Mouse (Mus musculus) gastrocnemius, postnatal 4 days (tissue): ENCODE results near the gene Cpn1. TPM values are rescaled to one million over a fixed set of nuclear protein-coding genes. Genes with fewer than 3 reads are reported as not detected.

Source experiments
- DNase-seq, 2 experiments: peaks; one replicate each; pipeline ENCODE4 v3.0.0; 2021 to 2022; ENCODE audit warnings: low spot score in 2 of 2, mixed read lengths in 2 of 2
- long read RNA-seq, 2 experiments: library from polyadenylated mRNA; stranded (forward); transcript quantifications; one replicate each; pipeline ENCODE4 v2.0.0; 2021
- total RNA-seq, 2 experiments: library from RNA; stranded (reverse); gene quantifications; 2 replicates each; pipeline ENCODE4 v1.2.3; 2021

Gene Cpn1
- under 1 TPM in 1 of 2 experiments, not detected in 1; 0.39 TPM for total RNA-seq
- long read RNA-seq, experiment 1, result 0 reads
- long read RNA-seq, experiment 2, result 0 reads

- DNase-seq, result no peak
Measured at GRCm38 (mm10) chr19:43986069-43986794, at the start of gene Cpn1. Cpn1 (minus strand) TSS chr19:43986556.

- no peak for DNase-seq
Measured at GRCm38 (mm10) chr19:44033396-44033795, 47.0 kb upstream of the Cpn1 start.

GRCm38 (mm10) chr19:44032046-44032744 lies 45.8 kb upstream of the Cpn1 start:
- no peak for DNase-seq

DNA sequence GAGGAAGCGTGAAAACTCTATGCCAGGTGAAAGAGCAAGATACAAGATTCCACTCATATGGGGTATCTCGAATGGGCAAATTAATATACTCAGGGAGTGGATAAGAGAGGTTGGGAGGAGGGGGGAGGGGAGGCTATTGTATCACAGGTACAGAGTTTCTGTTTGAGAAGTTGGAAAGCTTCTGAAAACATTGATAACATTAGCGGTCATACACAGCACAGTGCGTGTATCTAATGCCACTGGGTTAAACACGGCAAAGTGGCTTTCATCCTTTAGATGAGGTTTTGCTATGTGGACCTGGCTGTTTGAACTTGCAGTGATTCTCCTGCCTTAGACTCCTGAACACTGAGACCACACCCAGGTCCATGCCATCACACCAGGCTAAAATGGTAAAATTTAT lies 43.7 kb upstream of the Cpn1 start:
- DNase-seq, result no peak

DNA sequence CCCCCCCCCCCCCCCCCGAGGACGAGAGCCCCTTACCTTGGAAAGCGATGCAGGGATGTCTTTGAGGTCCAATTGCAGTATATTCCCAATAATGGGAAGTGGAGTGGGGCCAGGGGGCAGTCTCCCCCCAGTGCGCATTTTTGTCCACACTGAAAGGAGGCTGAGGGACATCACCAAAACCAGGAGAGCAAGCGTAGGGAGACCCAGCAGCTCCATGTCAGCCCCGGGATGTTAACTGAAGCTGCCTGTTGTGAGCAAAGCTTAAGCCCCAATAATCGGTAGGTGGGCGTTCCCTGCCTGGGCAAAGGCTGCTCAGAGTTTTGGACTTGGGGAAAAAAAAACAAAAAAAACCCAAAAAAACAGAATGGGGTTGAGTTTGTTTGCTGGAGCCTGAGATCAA lies 42.6 kb upstream of the Cpn1 start, which contains the start of gene Cyp2c23:
Gene Cyp2c23 (minus strand): TSS at position 237 of the 400 bp plus-strand sequence.
- DNase-seq, result no peak

DNA sequence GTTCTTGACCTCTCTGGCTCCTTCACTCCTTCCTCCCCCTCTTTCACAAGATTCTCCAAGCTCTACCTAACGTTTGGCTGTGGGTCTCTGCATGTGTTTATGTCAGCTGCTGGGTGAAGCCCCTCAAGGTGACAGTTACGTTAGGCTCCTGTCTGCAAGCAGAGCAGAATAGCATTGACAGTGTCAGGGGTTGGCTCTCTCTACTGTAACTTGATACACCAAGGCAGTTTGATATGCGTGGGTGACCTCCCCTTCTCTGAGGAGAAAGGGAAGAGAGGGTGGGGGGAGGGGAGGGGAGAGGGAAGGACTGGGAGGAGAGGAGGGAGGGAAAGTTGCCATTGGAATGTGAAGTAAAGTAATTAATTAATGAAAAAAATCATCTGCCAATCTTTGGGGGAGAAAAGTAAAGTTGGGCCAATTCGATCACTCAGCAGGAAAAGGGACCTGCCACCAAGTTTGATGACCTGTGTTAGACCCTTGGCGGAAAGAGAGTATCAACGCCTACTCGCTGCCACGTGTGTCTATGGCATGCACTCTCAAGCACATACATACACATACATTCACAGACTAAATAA lies 40.7 kb upstream of the Cpn1 start:
- no peak for DNase-seq

GRCm38 (mm10) chr19:44024921-44025585 lies 38.7 kb upstream of the Cpn1 start:
- DNase-seq, result no peak

DNA sequence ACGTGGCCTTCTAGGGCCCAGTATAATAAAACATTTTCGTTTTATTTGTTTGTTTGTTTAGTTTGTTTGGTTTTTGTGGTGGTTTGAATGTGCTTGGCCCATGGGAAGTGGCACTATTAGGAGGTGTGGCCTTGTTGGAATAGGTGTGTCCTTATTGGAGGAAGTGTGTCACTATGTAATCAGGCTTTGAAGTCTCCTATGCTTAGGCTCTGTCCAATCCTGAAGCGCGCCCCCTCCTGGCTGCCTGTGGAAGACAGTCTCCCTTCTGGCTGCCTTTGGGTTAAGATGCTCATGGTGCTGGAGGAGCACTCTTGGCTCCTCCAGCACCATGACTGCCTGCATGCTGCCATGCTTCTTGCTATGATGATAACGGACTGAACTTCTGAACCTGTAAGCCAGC lies 36.7 kb upstream of the Cpn1 start:
- no peak for DNase-seq

- peak in 1 of 2 experiments; percentile 23 for DNase-seq
Measured at GRCm38 (mm10) chr19:44021502-44021901, 35.1 kb upstream of the Cpn1 start.

GRCm38 (mm10) chr19:44019739-44020138 lies 33.4 kb upstream of the Cpn1 start:
- no peak for DNase-seq

GRCm38 (mm10) chr19:44013862-44014261 lies 27.5 kb upstream of the Cpn1 start:
- DNase-seq, result no peak

GRCm38 (mm10) chr19:44008784-44009183 lies 22.4 kb upstream of the Cpn1 start:
- DNase-seq, result no peak

GRCm38 (mm10) chr19:44007186-44007585 lies 20.8 kb upstream of the Cpn1 start:
- no peak for DNase-seq

- no peak for DNase-seq
Measured at GRCm38 (mm10) chr19:44005025-44005424, 18.7 kb upstream of the Cpn1 start.

GRCm38 (mm10) chr19:44004261-44004660 lies 17.9 kb upstream of the Cpn1 start:
- DNase-seq, result no peak

- no peak for DNase-seq
Measured at GRCm38 (mm10) chr19:44000720-44001119, 14.4 kb upstream of the Cpn1 start.

- no peak for DNase-seq
Measured at GRCm38 (mm10) chr19:44000061-44000460, 13.7 kb upstream of the Cpn1 start.

DNA sequence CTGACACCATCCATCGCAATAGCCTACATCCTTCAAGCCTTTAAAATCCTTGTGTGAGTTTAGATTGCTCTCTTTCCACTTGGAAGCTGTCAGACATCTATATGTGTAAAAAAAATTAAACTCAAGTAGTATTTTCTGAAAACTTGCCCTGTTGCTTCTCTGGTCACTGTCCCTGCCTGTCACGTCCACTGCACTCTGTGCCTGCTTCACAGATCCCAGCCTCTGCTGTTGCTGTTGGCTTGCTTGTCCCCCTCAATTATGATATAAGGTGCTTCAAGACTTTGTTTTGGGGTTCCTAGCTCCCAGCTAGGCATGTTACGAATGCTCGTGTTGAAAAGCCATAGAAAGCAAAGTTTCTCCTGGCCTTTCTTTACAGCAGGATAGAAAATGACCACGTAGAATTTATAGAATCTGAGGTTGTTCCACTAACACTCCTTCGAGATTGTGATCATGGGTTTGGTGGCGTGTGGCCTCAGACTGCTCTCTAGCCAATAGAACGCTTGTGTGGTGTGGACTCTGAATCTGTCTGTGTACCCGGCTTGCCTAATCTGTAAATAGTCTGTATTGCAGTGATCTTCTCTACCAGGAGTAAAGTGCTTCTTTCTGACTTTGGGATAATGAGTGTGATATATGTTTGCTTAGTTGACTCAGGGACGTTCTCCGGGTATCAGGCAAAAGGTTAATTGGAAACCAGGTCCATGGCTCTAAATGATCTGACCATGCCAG lies 12.6 kb upstream of the Cpn1 start:
- DNase-seq, result no peak

GRCm38 (mm10) chr19:43998101-43998500 lies 11.7 kb upstream of the Cpn1 start:
- no peak for DNase-seq

DNA sequence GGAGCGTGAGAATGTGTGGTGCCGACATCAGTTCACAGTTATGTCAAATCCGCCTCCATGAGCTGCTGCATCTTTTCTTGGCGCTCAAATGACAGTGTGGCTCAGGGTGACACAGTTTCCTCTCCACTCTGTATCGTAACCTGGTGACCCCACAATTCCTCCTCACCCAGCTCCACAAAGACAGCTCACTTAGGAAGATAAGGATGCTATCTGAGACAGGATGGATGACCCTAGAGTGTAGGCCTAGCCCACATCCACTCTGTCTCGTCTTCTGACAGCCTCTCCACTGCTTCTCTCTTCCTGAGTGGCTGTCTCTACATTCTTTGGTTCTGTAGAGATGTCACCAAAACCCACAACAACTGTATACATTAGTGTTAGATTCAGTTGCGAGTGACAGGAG lies 9.1 kb upstream of the Cpn1 start:
- DNase-seq, result no peak

DNA sequence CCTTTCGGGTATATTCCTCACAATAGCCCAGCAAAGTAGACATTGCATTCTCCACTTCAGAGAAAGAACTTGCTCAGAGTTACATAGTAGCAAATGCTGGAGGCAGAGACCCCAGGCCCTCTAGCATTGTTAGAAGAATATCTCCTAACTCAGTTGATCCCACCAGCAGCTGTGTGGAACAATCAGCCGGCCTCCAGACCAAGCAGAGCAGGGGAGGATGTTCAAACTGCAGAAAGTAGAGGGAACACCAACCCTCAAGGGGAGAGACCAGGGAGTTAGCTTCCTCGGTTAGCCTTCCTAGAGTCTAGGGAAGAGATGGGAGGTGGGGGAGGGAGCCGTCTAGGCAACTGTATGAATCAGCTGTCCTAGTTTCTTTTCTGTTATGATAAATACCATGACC lies 6.1 kb upstream of the Cpn1 start:
- no peak for DNase-seq
